Mouse (Mus musculus) MEL (cell line): ENCODE results near the gene Ugt1a1. TPM values are rescaled to one million over a fixed set of nuclear protein-coding genes. Genes with fewer than 3 reads are reported as not detected.
"Not testable (repeated sequence)": the region's sequence is repeated elsewhere in the genome, so short reads cannot be mapped to it uniquely, and the experiment has no call there.

Experiments used
- DNase-seq: peaks from one replicate; pipeline ENCODE4 v3.0.0; 2011; ENCODE audit warnings: low read depth, low spot score
- H3K27ac ChIP-seq: 2 replicates; pipeline ENCODE4 v1.5.1; 2012; ENCODE audit warnings: low read depth, mild to moderate bottlenecking, control low read depth, low read length, moderate library complexity; ENCODE audit not compliant: control insufficient read depth
- H3K27me3 ChIP-seq, 2 experiments: fragments of 150-350 bp in 1 of 2; sonication (generic) in 1 of 2; 2 replicates each; pipeline ENCODE4 v1.6.1; 2012; ENCODE audit warnings: low read length in 2 of 2, mild to moderate bottlenecking in 2 of 2, improper control_type of control experiment in 1 of 2, moderate library complexity in 1 of 2; ENCODE audit not compliant: insufficient read depth in 2 of 2, control insufficient read depth in 1 of 2
- H3K36me3 ChIP-seq, 2 experiments: 2 replicates each; pipeline ENCODE4 v1.6.1; 2012 to 2014; ENCODE audit warnings: low read length in 2 of 2, improper control_type of control experiment in 1 of 2, inconsistent platforms in 1 of 2, mild to moderate bottlenecking in 1 of 2; ENCODE audit not compliant: insufficient read depth in 2 of 2, control insufficient read depth in 1 of 2
- H3K4me1 ChIP-seq, 2 experiments: fragments of 150-350 bp in 1 of 2; sonication (generic) in 1 of 2; 2 replicates each; pipeline ENCODE4 v1.6.1; 2012; ENCODE audit warnings: low read length in 2 of 2, improper control_type of control experiment in 1 of 2, mild to moderate bottlenecking in 1 of 2; ENCODE audit not compliant: insufficient read depth in 2 of 2, control insufficient read depth in 1 of 2
- H3K4me3 ChIP-seq, 2 experiments: fragments of 150-350 bp in 1 of 2; sonication (generic) in 1 of 2; 2 replicates each; pipeline ENCODE4 v1.5.1; 2012; ENCODE audit warnings: low read depth in 2 of 2, low read length in 2 of 2, mild to moderate bottlenecking in 2 of 2, moderate library complexity in 2 of 2, control low read depth in 1 of 2, improper control_type of control experiment in 1 of 2; ENCODE audit not compliant: control insufficient read depth in 1 of 2, insufficient read depth in 1 of 2
- H3K79me2 ChIP-seq: 2 replicates; pipeline ENCODE4 v1.6.1; 2012; ENCODE audit warnings: mild to moderate bottlenecking, low read length, moderate library complexity; ENCODE audit not compliant: control insufficient read depth, poor library complexity, insufficient read depth
- H3K9ac ChIP-seq: 2 replicates; pipeline ENCODE4 v1.6.1; 2012; ENCODE audit warnings: low read depth, mild to moderate bottlenecking, control low read depth, low read length, moderate library complexity; ENCODE audit not compliant: control insufficient read depth, poor library complexity, severe bottlenecking
- H3K9me3 ChIP-seq: fragments of 150-350 bp; sonication (generic); replicated peaks from 2 replicates; pipeline ENCODE4 v1.6.1; 2012; ENCODE audit warnings: mild to moderate bottlenecking, low read length, improper control_type of control experiment, moderate library complexity; ENCODE audit not compliant: insufficient read depth
- E2F4 ChIP-seq: IDR thresholded peaks from 2 replicates; pipeline ENCODE4 v1.6.1; 2011; ENCODE audit warnings: low read depth, low read length, improper control_type of control experiment, borderline replicate concordance
- ELF1 ChIP-seq: IDR thresholded peaks from 2 replicates; pipeline ENCODE4 v1.6.1; 2014; ENCODE audit warnings: low read depth, mild to moderate bottlenecking, inconsistent platforms, low read length, improper control_type of control experiment, moderate library complexity
- ETS1 ChIP-seq: IDR thresholded peaks from 2 replicates; pipeline ENCODE4 v1.6.1; 2012; ENCODE audit warnings: low read depth, mild to moderate bottlenecking, inconsistent platforms, low read length, improper control_type of control experiment, moderate library complexity
- GABPA ChIP-seq: IDR thresholded peaks from 2 replicates; pipeline ENCODE4 v1.6.1; 2012; ENCODE audit warnings: low read depth, mild to moderate bottlenecking, inconsistent platforms, low read length, improper control_type of control experiment, moderate library complexity
- HCFC1 ChIP-seq: IDR thresholded peaks from 2 replicates; pipeline ENCODE4 v1.6.1; 2012; ENCODE audit warnings: low read depth, mild to moderate bottlenecking, inconsistent platforms, low read length, improper control_type of control experiment, moderate library complexity
- JUND ChIP-seq: IDR thresholded peaks from 2 replicates; pipeline ENCODE4 v1.6.1; 2011; ENCODE audit warnings: low read depth, mild to moderate bottlenecking, improper control_type of control experiment, low read length
- MAFK ChIP-seq: IDR thresholded peaks from 2 replicates; pipeline ENCODE4 v1.6.1; 2011; ENCODE audit warnings: low read depth, mild to moderate bottlenecking, low read length, improper control_type of control experiment, borderline replicate concordance
- MAZ ChIP-seq: IDR thresholded peaks from 2 replicates; pipeline ENCODE4 v1.6.1; 2012; ENCODE audit warnings: low read depth, mild to moderate bottlenecking, inconsistent platforms, low read length, improper control_type of control experiment
- MEF2A ChIP-seq: IDR thresholded peaks from 2 replicates; pipeline ENCODE4 v1.6.1; 2014; ENCODE audit warnings: low read depth, mild to moderate bottlenecking, inconsistent platforms, low read length, improper control_type of control experiment; ENCODE audit not compliant: poor library complexity, insufficient replicate concordance, severe bottlenecking; ENCODE audit errors: extremely low read depth
- NRF1 ChIP-seq: IDR thresholded peaks from 2 replicates; pipeline ENCODE4 v1.6.1; 2014; ENCODE audit warnings: low read depth, mild to moderate bottlenecking, inconsistent platforms, low read length, improper control_type of control experiment, moderate library complexity; ENCODE audit not compliant: poor library complexity, insufficient read depth, severe bottlenecking
- POLR2A ChIP-seq, 2 experiments: IDR thresholded peaks; 2 replicates each; pipeline ENCODE4 v1.6.1; 2011 to 2012; ENCODE audit warnings: low read length in 2 of 2, mild to moderate bottlenecking in 2 of 2, control low read depth in 1 of 2, improper control_type of control experiment in 1 of 2, low read depth in 1 of 2, moderate library complexity in 1 of 2; ENCODE audit not compliant: control insufficient read depth in 1 of 2, insufficient read depth in 1 of 2, poor library complexity in 1 of 2
- POLR2AphosphoS5 ChIP-seq: IDR thresholded peaks from 2 replicates; pipeline ENCODE4 v1.6.1; 2012; ENCODE audit warnings: low read depth, borderline replicate concordance, mild to moderate bottlenecking, inconsistent platforms, low read length, moderate library complexity, mixed read lengths
- SIN3A ChIP-seq: IDR thresholded peaks from 2 replicates; pipeline ENCODE4 v1.6.1; 2012; ENCODE audit warnings: low read length, improper control_type of control experiment, inconsistent platforms
- TAL1 ChIP-seq: IDR thresholded peaks from 2 replicates; pipeline ENCODE4 v1.6.1; 2012; ENCODE audit warnings: mild to moderate bottlenecking, inconsistent platforms, low read length, moderate library complexity, mixed read lengths
- TBP ChIP-seq: IDR thresholded peaks from 2 replicates; pipeline ENCODE4 v1.8.0; 2011; ENCODE audit warnings: low read depth, low read length, improper control_type of control experiment
- USF2 ChIP-seq, 2 experiments: IDR thresholded peaks; 2 replicates each; pipeline ENCODE4 v1.6.1; 2011 to 2012; ENCODE audit warnings: improper control_type of control experiment in 2 of 2, low read length in 2 of 2, borderline replicate concordance in 1 of 2, inconsistent platforms in 1 of 2, low read depth in 1 of 2, mild to moderate bottlenecking in 1 of 2; ENCODE audit not compliant: insufficient read depth in 1 of 2
- ZKSCAN1 ChIP-seq: IDR thresholded peaks from 2 replicates; pipeline ENCODE4 v1.6.1; 2012; ENCODE audit warnings: low read depth, mild to moderate bottlenecking, inconsistent platforms, low read length, improper control_type of control experiment, moderate library complexity
- ZNF384 ChIP-seq: IDR thresholded peaks from 2 replicates; pipeline ENCODE4 v1.6.1; 2012; ENCODE audit warnings: low read depth, mild to moderate bottlenecking, inconsistent platforms, low read length, improper control_type of control experiment
- polyA plus RNA-seq, 2 experiments: library from polyadenylated mRNA; stranded (reverse) in 1 of 2; unstranded in 1 of 2; fragments of >175 nt in 1 of 2; fragments of >200 nt in 1 of 2; gene quantifications; 2 replicates each; pipeline versions ENCODE4 v1.2.1 to v1.2.4; 2012; ENCODE audit warnings: low replicate concordance in 2 of 2, low read depth in 1 of 2; ENCODE audit not compliant: insufficient read length in 2 of 2, insufficient read depth in 1 of 2, missing spikeins in 1 of 2
- total RNA-seq: library from RNA; depleted of rRNA; stranded (reverse); fragments of 300-350 nt; gene quantifications from 2 replicates; pipeline ENCODE4 v1.2.3, GENCODE M21; 2012

The Ugt1a1 gene
- total and polyA plus RNA-seq, 3 experiments = not detected

DNA sequence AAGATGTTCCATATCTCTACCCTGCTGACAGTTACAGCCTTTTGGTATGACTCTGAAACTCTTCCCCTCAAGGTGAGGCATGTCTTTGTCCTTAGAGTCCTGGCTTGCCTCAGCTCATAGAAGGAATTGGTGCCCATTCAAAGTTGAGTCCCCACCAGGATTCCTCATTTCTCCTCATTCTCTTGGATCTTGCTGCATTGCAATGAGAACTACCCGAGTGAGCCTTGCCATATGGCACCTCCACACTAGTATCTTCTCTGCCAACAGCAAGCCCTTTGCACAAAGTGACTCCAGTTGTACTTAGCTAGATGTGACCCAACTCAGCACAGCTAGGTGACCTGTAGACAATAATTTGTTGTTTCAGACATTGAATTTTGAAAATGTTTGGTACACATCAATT is 11.8 kb downstream of the Ugt1a1 start:
- Histone ChIP-seq H3K27me3 (no peaks in the 10 kb centered on the region), H3K27ac (no peak overlapping the region), H3K4me1 (no peaks in the 10 kb centered on the region), H3K9me3 (no peaks in the 10 kb centered on the region), H3K79me2 (no peaks in the 10 kb centered on the region), H3K9ac (no peak overlapping the region), H3K4me3 (no peak overlapping the region), H3K36me3 (no peaks in the 10 kb centered on the region)
- DNase-seq = no peak
- no peak for TF ChIP-seq HCFC1
- TF ChIP-seq ETS1 = no peak
- no peak for TF ChIP-seq MAZ
- TF ChIP-seq SIN3A = no peak
- TF ChIP-seq POLR2A (IDR thresholded peaks at IDR 0.05; ENCODE audit: control insufficient read depth in 1 of 2, insufficient read depth in 1 of 2, low read depth in 1 of 2, low read length in 2 of 2, poor library complexity in 1 of 2) = no peak
- TF ChIP-seq POLR2AphosphoS5 = no peak
- TF ChIP-seq MEF2A = no peak
- TF ChIP-seq MAFK = no peak
- TF ChIP-seq USF2 (IDR thresholded peaks at IDR 0.05; ENCODE audit: borderline replicate concordance in 1 of 2, insufficient read depth in 1 of 2, low read depth in 1 of 2, low read length in 2 of 2) = no peak
- TF ChIP-seq NRF1 = no peak
- TF ChIP-seq GABPA = no peak
- TF ChIP-seq TBP = no peak
- TF ChIP-seq ZKSCAN1 = no peak
- no peak for TF ChIP-seq TAL1
- no peak for TF ChIP-seq JUND

DNA sequence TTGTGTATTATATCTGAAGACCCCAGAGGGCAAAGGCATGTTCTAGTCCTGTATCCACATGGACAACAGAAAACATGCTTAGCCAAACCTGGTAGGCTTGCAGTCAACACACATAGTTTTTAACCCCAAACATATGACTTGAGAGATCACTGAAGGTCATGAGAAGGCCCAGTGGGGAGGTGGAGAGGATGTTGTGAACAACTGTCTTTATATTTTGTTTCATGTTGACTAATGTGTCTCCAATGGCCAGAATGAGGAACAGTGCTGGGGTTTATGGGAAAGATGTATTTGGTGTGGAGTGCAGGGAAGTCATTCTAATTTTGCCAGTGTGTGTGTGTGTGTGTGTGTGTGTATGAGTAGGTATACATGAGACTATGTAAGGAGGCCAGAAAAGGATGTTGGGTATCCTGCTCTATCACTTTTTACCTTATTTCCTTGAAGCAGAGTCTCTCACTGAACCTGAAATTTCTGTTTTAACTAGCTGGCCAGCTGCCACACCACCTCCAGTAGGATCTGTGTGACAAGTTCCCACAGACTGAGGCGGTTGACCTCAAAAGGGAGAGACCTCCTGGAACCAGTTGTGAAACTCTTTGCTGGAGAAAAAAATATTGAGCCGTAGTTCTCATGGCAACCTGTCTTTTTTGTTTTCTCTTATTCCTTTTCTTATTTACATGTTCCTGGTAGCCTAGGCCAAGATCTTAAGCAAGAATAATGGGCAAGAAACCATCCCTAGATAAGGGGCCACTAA is 12.4 kb downstream of the Ugt1a1 start:
- H3K79me2 ChIP-seq = no peaks in the 10 kb centered on the region
- DNase-seq = no peak
- H3K4me1 ChIP-seq = no peaks in the 10 kb centered on the region
- no peaks in the 10 kb centered on the region for H3K9me3 ChIP-seq
- H3K4me3 ChIP-seq = no peak overlapping the region
- H3K9ac ChIP-seq = no peak overlapping the region
- H3K27me3 ChIP-seq = no peaks in the 10 kb centered on the region
- TF ChIP-seq ZNF384 = no peak
- TF ChIP-seq E2F4 = no peak
- TF ChIP-seq MEF2A = no peak
- TF ChIP-seq ELF1 = no peak
- no peak overlapping the region for H3K27ac ChIP-seq
- H3K36me3 ChIP-seq = no peaks in the 10 kb centered on the region

DNA sequence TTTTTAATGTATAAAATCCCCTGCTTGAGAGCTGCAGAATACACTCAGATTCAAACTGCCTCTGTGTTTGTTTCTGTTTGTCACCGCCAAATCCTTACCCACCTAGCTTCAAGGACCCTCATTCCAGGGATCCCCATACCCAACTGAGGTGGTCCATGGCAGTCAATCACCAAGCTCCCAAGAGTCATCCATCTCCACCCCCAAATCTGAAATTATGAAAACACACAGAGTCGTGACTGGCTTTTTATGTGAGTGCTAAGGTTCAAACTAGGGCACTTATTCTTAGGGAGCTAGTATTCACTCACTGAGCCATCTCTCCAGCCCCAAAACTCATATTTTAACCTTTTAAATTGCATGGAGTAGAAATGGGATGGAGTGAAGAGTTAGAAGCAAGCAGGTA is 13.5 kb downstream of the Ugt1a1 start:
- not testable (repeated sequence) for H3K27ac ChIP-seq, H3K9ac ChIP-seq, H3K36me3 ChIP-seq, H3K9me3 ChIP-seq, H3K79me2 ChIP-seq, DNase-seq, H3K4me1 ChIP-seq, H3K4me3 ChIP-seq, H3K27me3 ChIP-seq
